Mouse (Mus musculus) midbrain, embryonic 12.5 days (tissue): ENCODE results near the gene Klf16. TPM values are rescaled to one million over a fixed set of nuclear protein-coding genes. Genes with fewer than 3 reads are reported as not detected.

Experiments used
- ATAC-seq: fragments of 200-750 bp; cut with Nextera tagmentation; 2 replicates; pipeline ENCODE4 v1.8.0; 2017; ENCODE audit warnings: low read depth, moderate TSS enrichment, moderate library complexity; ENCODE audit not compliant: low FRiP score
- H3K27ac ChIP-seq: fragments of 300-500 bp; sonication (generic); replicated peaks from 2 replicates; pipeline ENCODE4 v1.5.1; 2016; ENCODE audit warnings: mild to moderate bottlenecking
- H3K27me3 ChIP-seq: fragments of 300-500 bp; sonication (generic); 2 replicates; pipeline ENCODE4 v1.6.1; 2016; ENCODE audit warnings: mild to moderate bottlenecking
- H3K36me3 ChIP-seq: fragments of 300-500 bp; sonication (generic); 2 replicates; pipeline ENCODE4 v1.6.1; 2016
- H3K4me1 ChIP-seq: fragments of 300-500 bp; sonication (generic); 2 replicates; pipeline ENCODE4 v1.6.1; 2016
- H3K4me2 ChIP-seq: fragments of 300-500 bp; sonication (generic); replicated peaks from 2 replicates; pipeline ENCODE4 v1.6.1; 2016; ENCODE audit warnings: mild to moderate bottlenecking, moderate library complexity
- H3K4me3 ChIP-seq: fragments of 300-500 bp; sonication (generic); 2 replicates; pipeline ENCODE4 v1.5.1; 2016; ENCODE audit warnings: mild to moderate bottlenecking
- H3K9ac ChIP-seq: fragments of 300-500 bp; sonication (generic); replicated peaks from 2 replicates; pipeline ENCODE4 v1.6.1; 2016; ENCODE audit warnings: mild to moderate bottlenecking, moderate library complexity
- H3K9me3 ChIP-seq: fragments of 300-500 bp; sonication (generic); 2 replicates; pipeline ENCODE4 v1.6.1; 2016; ENCODE audit warnings: mild to moderate bottlenecking
- WGBS: fragments of 180-500 bp; shearing (Covaris S2); methylation state at CpG from one replicate; pipeline ENCODE4 v1.1.7; 2016; 5-methylcytosine and 5-hydroxymethylcytosine counted together
- microRNA-seq: library from miRNA; unstranded; fragments of <30 nt; microRNA quantifications from one replicate; pipeline ENCODE4, GENCODE M21; 2017
- polyA plus RNA-seq: library from polyadenylated mRNA; unstranded; fragments of >200 nt; fragmentation: Nextera tagmentation; extraction: Ambion mirVana; gene quantifications from 2 replicates; pipeline ENCODE4 v1.2.1, GENCODE M21; 2016

Klf16 gene
- polyA plus RNA-seq, 1 experiment from 2014 or later: 6.1 TPM

DNA sequence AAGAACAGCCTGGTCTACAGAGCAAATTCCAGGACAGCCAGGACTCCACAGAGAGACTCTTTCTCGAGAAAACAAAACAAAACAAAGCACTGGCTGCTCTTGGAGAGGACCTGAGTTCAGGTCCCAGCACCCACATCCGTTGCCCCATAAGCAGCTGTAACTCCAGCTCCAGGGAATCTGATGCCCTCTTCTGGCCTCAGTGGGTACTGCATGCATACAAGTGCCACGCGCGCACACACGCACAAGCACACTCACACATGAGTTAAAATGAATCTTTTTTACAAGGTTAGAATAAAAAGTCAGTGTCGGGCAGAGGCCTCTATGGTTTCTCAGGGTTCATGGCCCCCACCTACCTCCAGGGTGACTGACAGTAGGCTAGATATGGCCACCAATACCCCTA lies 53.8 kb downstream of the Klf16 start:
- Histone ChIP-seq H3K4me1 (peaks cover 5% of the 10 kb centered on the region; the same call in 1 of the 2 replicates), H3K27me3 (no peaks in the 10 kb centered on the region), H3K9me3 (0 out of 2 replicates have a peak, but pooled peaks cover 3% of the 10 kb centered on the region), H3K4me3 (no peak overlapping the region), H3K27ac (no peak overlapping the region), H3K9ac (no peak overlapping the region), H3K36me3 (no peaks in the 10 kb centered on the region), H3K4me2 (no peak overlapping the region)
- no peak for ATAC-seq
- 89% methylated on average over 7 of the region's 7 CpGs for WGBS

DNA sequence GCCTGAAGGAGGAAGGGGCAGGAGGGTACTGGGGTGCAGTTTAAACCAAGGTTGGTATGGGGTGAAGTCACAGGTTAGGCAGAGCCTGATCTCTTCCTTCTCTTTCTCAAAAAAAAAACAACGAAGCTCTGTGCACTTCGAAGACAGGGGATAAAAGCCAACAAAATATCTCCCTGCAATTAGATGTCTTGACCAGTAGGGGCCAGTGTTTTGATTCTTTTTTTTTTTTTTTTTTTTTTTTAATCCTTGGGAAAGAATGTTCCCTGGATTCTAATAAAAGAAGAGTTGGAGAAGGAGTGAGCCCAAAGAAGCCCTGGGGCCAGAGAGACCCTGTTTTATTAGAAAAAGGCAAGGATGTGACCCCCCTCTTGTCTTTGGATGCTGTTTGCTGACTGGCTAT lies 57.8 kb downstream of the Klf16 start:
- Histone ChIP-seq H3K27ac (no peak overlapping the region), H3K4me3 (no peak overlapping the region), H3K36me3 (no peaks in the 10 kb centered on the region), H3K9ac (no peak overlapping the region), H3K4me2 (no peak overlapping the region), H3K4me1 (no peaks in the 10 kb centered on the region), H3K27me3 (peaks cover 11% of the 10 kb centered on the region), H3K9me3 (0 out of 2 replicates have a peak, but pooled peaks cover 3% of the 10 kb centered on the region)
- WGBS: 75% methylated on average over 2 of the region's 2 CpGs
- no peak for ATAC-seq

Small RNA genes within 50 kb of the gene (microRNA-seq; reads per million reads assigned to microRNA genes)
- gene Mir6912: not detected

Other genes starting within 250 kb of the Klf16 start
- gene Pcsk4, start 247.8 kb downstream of the Klf16 start, polyA plus RNA-seq: 2.4 and 3.7 TPM in 2 replicates
- 3.1 and 4.3 TPM in 2 replicates for gene Reep6, start 247.4 kb downstream of the Klf16 start, polyA plus RNA-seq
- 0.38 and 0.79 TPM in 2 replicates for gene Adamtsl5, start 228.9 kb downstream of the Klf16 start, polyA plus RNA-seq
- 0.31 and 0.52 TPM in 2 replicates for gene Plk5, start 220.9 kb downstream of the Klf16 start, polyA plus RNA-seq
- 18.4 and 19.7 TPM in 2 replicates for gene Mex3d, start 189.7 kb downstream of the Klf16 start, polyA plus RNA-seq
- gene Mbd3, start 177.8 kb downstream of the Klf16 start, polyA plus RNA-seq: 288 and 314 TPM in 2 replicates
- gene Uqcr11, start 170.5 kb downstream of the Klf16 start, polyA plus RNA-seq: 398 and 414 TPM in 2 replicates
- gene Tcf3, start 143.7 kb downstream of the Klf16 start, polyA plus RNA-seq: 185 and 191 TPM in 2 replicates
- gene Onecut3, start 82.5 kb downstream of the Klf16 start, polyA plus RNA-seq: 2.8 and 3.2 TPM in 2 replicates
- gene Atp8b3, start 38.2 kb downstream of the Klf16 start, polyA plus RNA-seq: 0.78 and 0.97 TPM in 2 replicates
- 36.5 and 37.3 TPM in 2 replicates for gene Rexo1, start 15.8 kb downstream of the Klf16 start, polyA plus RNA-seq
- gene Abhd17a, start 13.0 kb upstream of the Klf16 start, polyA plus RNA-seq: 104 and 105 TPM in 2 replicates
- 63.1 and 68.4 TPM in 2 replicates for gene Scamp4, start 25.6 kb upstream of the Klf16 start, polyA plus RNA-seq
- gene Adat3, start 25.6 kb upstream of the Klf16 start, polyA plus RNA-seq: 7.8 and 8.7 TPM in 2 replicates
- gene Gm49322, start 28.7 kb upstream of the Klf16 start, polyA plus RNA-seq: 6.0 and 7.5 TPM in 2 replicates
- gene Csnk1g2, start 45.5 kb upstream of the Klf16 start, polyA plus RNA-seq: 180 and 194 TPM in 2 replicates
- gene Btbd2, start 79.8 kb upstream of the Klf16 start, polyA plus RNA-seq: 82.7 and 95.3 TPM in 2 replicates
- gene Mknk2, start 100.8 kb upstream of the Klf16 start, polyA plus RNA-seq: 83.6 and 86.5 TPM in 2 replicates
- 60.4 and 67.0 TPM in 2 replicates for gene Mob3a, start 124.7 kb upstream of the Klf16 start, polyA plus RNA-seq
- gene Izumo4, start 124.9 kb upstream of the Klf16 start, polyA plus RNA-seq: 24.9 and 29.9 TPM in 2 replicates
- gene Ap3d1, start 164.9 kb upstream of the Klf16 start, polyA plus RNA-seq: 94.0 and 99.1 TPM in 2 replicates
- 26.9 and 30.8 TPM in 2 replicates for gene Dot1l, start 177.9 kb upstream of the Klf16 start, polyA plus RNA-seq
- gene Sf3a2, start 220.9 kb upstream of the Klf16 start, polyA plus RNA-seq: 68.5 and 70.8 TPM in 2 replicates
- 137 and 148 TPM in 2 replicates for gene Plekhj1, start 221.3 kb upstream of the Klf16 start, polyA plus RNA-seq
- gene Amh, start 227.9 kb upstream of the Klf16 start, polyA plus RNA-seq: 0.10 TPM in 1 of 2 replicates, not detected in the other
- 0.38 and 0.50 TPM in 2 replicates for gene Jsrp1, start 236.2 kb upstream of the Klf16 start, polyA plus RNA-seq
- gene Oaz1, start 249.3 kb upstream of the Klf16 start, polyA plus RNA-seq: 1,390 and 1,564 TPM in 2 replicates